In genomic region chr13:112853710-112854316, GRCm38 (mm10) we compare ENCODE assay signal across 14 mouse cellular contexts. TPM values are rescaled to one million over a fixed set of nuclear protein-coding genes. Genes with fewer than 3 reads are reported as not detected.
DNase-seq lines count a peak whose midpoint lies in the region; ATAC-seq lines count a peak whose summit lies in the region.
"Had no signal": no experiment of that assay in that cellular context is flagged by ENCODE, and none has a peak within 500 bp of the region (broad histone marks: within the 10 kb centered on the region; RNA-seq: fewer than 3 reads in every experiment).

No protein-coding gene starts in this region.

- no peak overlapping the region for H3K4me3 ChIP-seq in hindbrain, embryonic 11.5 days (ENCODE audit: low read depth, low read length)
- H3K4me3 ChIP-seq in hindbrain, embryonic 10.5 days, result no peak overlapping the region
- no peak overlapping the region for H3K4me3 ChIP-seq in neural tube, embryonic 11.5 days (ENCODE audit: low read depth, low read length)
- H3K4me3 ChIP-seq: heart, adult 2 months; layer of hippocampus, adult 2 months had no signal

- no peak overlapping the region for H3K9ac ChIP-seq in hindbrain, embryonic 11.5 days (ENCODE audit: low read depth, low read length)
- H3K9ac ChIP-seq in neural tube, embryonic 11.5 days (ENCODE audit: low read length), result no peak overlapping the region

- no peak overlapping the region for H3K27ac ChIP-seq in hindbrain, embryonic 11.5 days (ENCODE audit: low read depth, low read length)
- no peak overlapping the region; the same call in 1 of the 2 replicates for H3K27ac ChIP-seq in hindbrain, embryonic 10.5 days
- no peak overlapping the region for H3K27ac ChIP-seq in neural tube, embryonic 11.5 days (ENCODE audit: low read depth, low read length)
- H3K27ac ChIP-seq: heart, adult 2 months; layer of hippocampus, adult 2 months had no signal

- no peaks in the 10 kb centered on the region for H3K36me3 ChIP-seq in hindbrain, embryonic 11.5 days (ENCODE audit: control insufficient read depth, insufficient read depth, low read length)
- 0 out of 2 replicates have a peak, but pooled peaks cover 5% of the 10 kb centered on the region for H3K36me3 ChIP-seq in hindbrain, embryonic 10.5 days
- no peaks in the 10 kb centered on the region for H3K36me3 ChIP-seq in neural tube, embryonic 11.5 days (ENCODE audit: control insufficient read depth, insufficient read depth, low read length)

- H3K4me2 ChIP-seq in hindbrain, embryonic 11.5 days (replicated peaks; ENCODE audit: low read depth, low read length), result no peak overlapping the region
- no peak overlapping the region for H3K4me2 ChIP-seq in neural tube, embryonic 11.5 days (ENCODE audit: low read depth)

- ATAC-seq in hindbrain, embryonic 11.5 days (ENCODE audit: low FRiP score), result peak; percentile 76
- no peak for ATAC-seq in neural tube, embryonic 11.5 days (ENCODE audit: insufficient read depth, low FRiP score, low TSS enrichment)

- H3K27me3 ChIP-seq in hindbrain, embryonic 11.5 days (ENCODE audit: control insufficient read depth, insufficient read depth, low read length), result no peaks in the 10 kb centered on the region
- no peaks in the 10 kb centered on the region for H3K27me3 ChIP-seq in hindbrain, embryonic 10.5 days (ENCODE audit: insufficient read depth, poor library complexity, severe bottlenecking)
- H3K27me3 ChIP-seq in neural tube, embryonic 11.5 days (ENCODE audit: control insufficient read depth, insufficient read depth, low read length), result no peaks in the 10 kb centered on the region

- peak; percentile 12 to 13 for DNase-seq in cerebellum, postnatal 10 days
- no peak for DNase-seq in cerebellum, adult 11 months
- peak; percentile 35 for DNase-seq in hindbrain, embryonic 11.5 days (ENCODE audit: low spot score)
- no peak for DNase-seq in hindbrain, embryonic 10.5 days (ENCODE audit: low spot score)
- peak; percentile 17 for DNase-seq in neural tube, embryonic 11.5 days (ENCODE audit: low spot score)
- DNase-seq in neural tube, embryonic 10.5 days (ENCODE audit: extremely low spot score, low spot score), result no peak
- peak; percentile 36 for DNase-seq in retina, postnatal 1 day
- DNase-seq in adrenal gland, postnatal 14 days, result no peak
- DNase-seq: cerebellum, adult 18-20 months; heart, adult 2 months; left cerebral cortex, postnatal 4 days; lung, adult 18-20 months; lung, postnatal 36 days had no signal

- no peaks in the 10 kb centered on the region for H3K4me1 ChIP-seq in hindbrain, embryonic 11.5 days (replicated peaks; ENCODE audit: control insufficient read depth, insufficient read depth, low read length)
- peaks cover 14% of the 10 kb centered on the region for H3K4me1 ChIP-seq in hindbrain, embryonic 10.5 days (replicated peaks)
- no peaks in the 10 kb centered on the region; the same call in 1 of the 2 replicates for H3K4me1 ChIP-seq in neural tube, embryonic 11.5 days (ENCODE audit: control insufficient read depth, insufficient read depth, low read length)

- no peaks in the 10 kb centered on the region for H3K9me3 ChIP-seq in hindbrain, embryonic 11.5 days (ENCODE audit: control insufficient read depth, low read length)
- no peaks in the 10 kb centered on the region for H3K9me3 ChIP-seq in hindbrain, embryonic 10.5 days
- H3K9me3 ChIP-seq in neural tube, embryonic 11.5 days (ENCODE audit: control insufficient read depth, low read length), result no peaks in the 10 kb centered on the region

- 46% methylated on average over 17 of the region's 17 CpGs for WGBS in hindbrain, embryonic 11.5 days
- WGBS in hindbrain, embryonic 10.5 days, result 59% methylated on average over 17 of the region's 17 CpGs
- 58% methylated on average over 17 of the region's 17 CpGs for WGBS in neural tube, embryonic 11.5 days

RNA-seq across cellular contexts. Expression of gene Plpp1, which starts 53.2 kb away (rescaled TPM):
- 22.1 and 24.0 TPM in 2 replicates for polyA plus RNA-seq in hindbrain, embryonic 11.5 days (2014; fragmentation: Nextera tagmentation; extraction: Ambion mirVana)
- 22.6 and 25.5 TPM in 2 replicates for polyA plus RNA-seq in hindbrain, embryonic 10.5 days (2016; fragmentation: Nextera tagmentation; extraction: Ambion mirVana)
- 19.5 and 21.4 TPM in 2 replicates for polyA plus RNA-seq in neural tube, embryonic 11.5 days (2014; fragmentation: Nextera tagmentation; extraction: Ambion mirVana)
- 181 and 182 TPM in 2 replicates for total RNA-seq in adrenal gland, postnatal 14 days (2021)

Comparison
In these comparisons a context has a peak if more than half of its experiments do, and no peak if none do; other contexts are left out.
1. DNase-seq: peak in cerebellum, postnatal 10 days (2 of 2), hindbrain, embryonic 11.5 days (single experiment), neural tube, embryonic 11.5 days (single experiment) and retina, postnatal 1 day (single experiment); none in cerebellum, adult 11 months (single experiment), hindbrain, embryonic 10.5 days (single experiment), neural tube, embryonic 10.5 days (single experiment) and adrenal gland, postnatal 14 days (single experiment).